Mouse (Mus musculus) gastrocnemius, postnatal 4 days (tissue): ENCODE data around the gene Top1. TPM values are rescaled to one million over a fixed set of nuclear protein-coding genes. Genes with fewer than 3 reads are reported as not detected.
"Not testable (repeated sequence)": the region's sequence is repeated elsewhere in the genome, so short reads cannot be mapped to it uniquely, and the experiment has no call there.

Experiments
- DNase-seq, 2 experiments: peaks; one replicate each; pipeline ENCODE4 v3.0.0; 2021 to 2022; ENCODE audit warnings: low spot score in 2 of 2, mixed read lengths in 2 of 2
- total RNA-seq, 2 experiments: library from RNA; stranded (reverse); gene quantifications; 2 replicates each; pipeline ENCODE4 v1.2.3; 2021

Gene Top1
- total RNA-seq, 2 experiments from 2014 or later: 70.6 to 73.3 TPM

GRCm38 (mm10) chr2:160629528-160629830 lies 16.2 kb upstream of the Top1 start:
- DNase-seq: no peak

GRCm38 (mm10) chr2:160630872-160631597 lies 14.7 kb upstream of the Top1 start:
- no peak for DNase-seq

GRCm38 (mm10) chr2:160639911-160640717 lies 5.6 kb upstream of the Top1 start:
- no peak for DNase-seq

- no peak for DNase-seq
These were observed 4.5 kb upstream of the Top1 start for GRCm38 (mm10) chr2:160641176-160641575.

- peak; percentile 41 to 62 for DNase-seq
These were observed 606 bp downstream of the Top1 start for GRCm38 (mm10) chr2:160646144-160646844.

- DNase-seq: no peak
These were observed 1.1 kb downstream of the Top1 start for GRCm38 (mm10) chr2:160646845-160647178.

- DNase-seq: no peak
These were observed 2.4 kb downstream of the Top1 start for GRCm38 (mm10) chr2:160648097-160648496.

- no peak for DNase-seq
These were observed 3.4 kb downstream of the Top1 start for GRCm38 (mm10) chr2:160649072-160649471.

- no peak for DNase-seq
These were observed 5.5 kb downstream of the Top1 start for GRCm38 (mm10) chr2:160651165-160651564.

- DNase-seq: no peak
These were observed 7.5 kb downstream of the Top1 start for GRCm38 (mm10) chr2:160653218-160653617.

- DNase-seq: no peak
These were observed 9.9 kb downstream of the Top1 start for GRCm38 (mm10) chr2:160655561-160655960.

GRCm38 (mm10) chr2:160656234-160656633 lies 10.5 kb downstream of the Top1 start:
- no peak for DNase-seq

- DNase-seq: no peak
These were observed 12.2 kb downstream of the Top1 start for GRCm38 (mm10) chr2:160657801-160658442.

GRCm38 (mm10) chr2:160658811-160659210 lies 13.1 kb downstream of the Top1 start:
- DNase-seq: no peak

- DNase-seq: no peak
These were observed 18.7 kb downstream of the Top1 start for GRCm38 (mm10) chr2:160664421-160664820.

GRCm38 (mm10) chr2:160664986-160665385 lies 19.3 kb downstream of the Top1 start:
- DNase-seq: not testable (repeated sequence)

- DNase-seq: no peak
These were observed 21.6 kb downstream of the Top1 start for GRCm38 (mm10) chr2:160667259-160667658.

GRCm38 (mm10) chr2:160700271-160700670 lies 54.6 kb downstream of the Top1 start:
- DNase-seq: no peak

GRCm38 (mm10) chr2:160701603-160702002 lies 55.9 kb downstream of the Top1 start:
- DNase-seq: no peak

GRCm38 (mm10) chr2:160702824-160703223 lies 57.1 kb downstream of the Top1 start:
- DNase-seq: no peak

- no peak for DNase-seq
These were observed 62.0 kb downstream of the Top1 start for GRCm38 (mm10) chr2:160707673-160708072.
